Mouse (Mus musculus) liver, adult 2 months (tissue): ENCODE results near the gene 4930407I10Rik. TPM values are rescaled to one million over a fixed set of nuclear protein-coding genes. Genes with fewer than 3 reads are reported as not detected.

Experiments
- DNase-seq: peaks from one replicate; pipeline ENCODE4 v3.0.0-alpha.2; 2011; ENCODE audit warnings: low read depth, low spot score; ENCODE audit errors: extremely low read depth
- H3K27ac ChIP-seq: fragments of 200-500 bp; replicated peaks from 2 replicates; pipeline ENCODE4 v1.5.1; 2012; ENCODE audit warnings: low read depth, mild to moderate bottlenecking, control low read depth, inconsistent platforms, low read length; ENCODE audit not compliant: insufficient read depth
- H3K27me3 ChIP-seq: fragments of 200-500 bp; 2 replicates; pipeline ENCODE4 v1.6.1; 2012; ENCODE audit warnings: mild to moderate bottlenecking, moderate library complexity, low read length, inconsistent platforms; ENCODE audit not compliant: control insufficient read depth, insufficient read depth
- H3K36me3 ChIP-seq: fragments of 200-500 bp; 2 replicates; pipeline ENCODE4 v1.6.1; 2012; ENCODE audit warnings: low read length, inconsistent platforms; ENCODE audit not compliant: control insufficient read depth, insufficient read depth
- H3K4me1 ChIP-seq: fragments of 200-500 bp; 2 replicates; pipeline ENCODE4 v1.6.1; 2011; ENCODE audit warnings: low read length; ENCODE audit not compliant: control insufficient read depth, insufficient read depth
- H3K4me3 ChIP-seq: fragments of 200-500 bp; 2 replicates; pipeline ENCODE4 v1.5.1; 2011; ENCODE audit warnings: low read depth, mild to moderate bottlenecking, control low read depth, low read length, moderate library complexity; ENCODE audit not compliant: insufficient read depth
- H3K79me2 ChIP-seq: fragments of 200-500 bp; 2 replicates; pipeline ENCODE4 v1.6.1; 2012; ENCODE audit warnings: inconsistent platforms, mild to moderate bottlenecking, low read length, moderate library complexity; ENCODE audit not compliant: control insufficient read depth, insufficient read depth
- H3K9ac ChIP-seq: fragments of 200-500 bp; 2 replicates; pipeline ENCODE4 v1.6.1; 2012; ENCODE audit warnings: low read depth, mild to moderate bottlenecking, control low read depth, inconsistent platforms, low read length
- CTCF ChIP-seq: fragments of 200-500 bp; IDR thresholded peaks from 2 replicates; pipeline ENCODE4 v1.5.1; 2011; ENCODE audit warnings: low read depth, low read length, control low read depth
- POLR2A ChIP-seq: fragments of 200-500 bp; IDR thresholded peaks from 2 replicates; pipeline ENCODE4 v1.6.1; 2011; ENCODE audit warnings: low read length, control low read depth; ENCODE audit not compliant: insufficient read depth; ENCODE audit errors: extremely low read depth
- WGBS: fragments of 180-500 bp; shearing (Covaris S2); methylation state at CpG from one replicate; pipeline ENCODE4 v1.1.7; 2018; 5-methylcytosine and 5-hydroxymethylcytosine counted together
- polyA plus RNA-seq: library from polyadenylated mRNA; depleted of rRNA; stranded (reverse); fragments of >200 nt; gene quantifications from 2 replicates; pipeline ENCODE4 v1.2.3, GENCODE M21; 2012
- total RNA-seq: library from RNA; depleted of rRNA; stranded (reverse); fragments of >200 nt; gene quantifications from 2 replicates; pipeline ENCODE4 v1.2.3, GENCODE M21; 2014

The 4930407I10Rik gene
- total and polyA plus RNA-seq, 2 experiments = not detected

DNA sequence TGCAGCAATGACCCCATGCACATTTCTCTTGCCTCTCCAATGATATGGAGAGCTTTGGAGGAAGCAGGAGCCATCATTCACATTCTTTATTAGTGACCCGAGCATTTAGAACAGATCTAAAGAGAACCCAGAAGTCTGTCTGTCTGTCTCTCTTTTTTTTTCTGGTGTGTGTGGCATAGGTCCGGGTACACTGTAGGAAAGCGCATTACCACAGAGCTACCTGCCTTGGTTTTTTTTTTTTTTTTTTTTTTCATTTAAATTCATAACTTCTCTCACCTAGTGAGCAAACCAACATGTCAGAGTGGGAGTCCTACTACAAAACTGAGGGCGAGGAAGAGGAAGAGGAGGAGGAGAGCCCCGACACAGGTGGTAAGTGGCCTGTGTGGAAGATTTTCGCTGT is 42.1 kb upstream of the 4930407I10Rik start:
- Histone ChIP-seq H3K4me1 (peaks cover 11% of the 10 kb centered on the region; the same call in 1 of the 2 replicates), H3K27me3 (no peaks in the 10 kb centered on the region), H3K27ac (no peak overlapping the region), H3K9ac (peak overlapping the region; percentile 66; the same call in 1 of the 2 replicates), H3K36me3 (no peaks in the 10 kb centered on the region), H3K79me2 (peaks cover 4% of the 10 kb centered on the region; the same call in 1 of the 2 replicates), H3K4me3 (peak overlapping the region; percentile 63)
- no peak for TF ChIP-seq POLR2A
- TF ChIP-seq CTCF = no peak
- WGBS = 24% methylated on average over 6 of the region's 6 CpGs
- no peak for DNase-seq

DNA sequence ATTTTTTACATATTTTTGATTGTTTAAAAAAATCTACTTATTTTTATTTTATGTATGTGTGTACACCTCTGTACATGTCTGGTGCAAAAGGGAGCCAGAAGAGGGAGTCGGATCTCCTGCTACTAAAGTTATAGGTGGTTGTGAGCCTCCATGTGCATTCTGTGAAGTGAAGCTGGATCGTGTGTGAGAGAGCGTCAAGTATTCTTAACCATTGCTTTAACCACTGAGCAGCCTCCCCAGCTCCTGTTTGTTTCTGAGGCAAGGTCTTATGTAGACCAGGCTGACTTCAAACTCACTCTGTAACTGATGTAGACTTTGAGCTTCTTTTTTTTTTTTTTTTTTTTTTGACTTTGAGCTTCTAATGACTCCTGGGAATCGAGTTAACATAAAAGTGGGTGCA is 41.5 kb upstream of the 4930407I10Rik start:
- H3K4me3 ChIP-seq = no peak overlapping the region
- H3K9ac ChIP-seq = no peak overlapping the region
- no peaks in the 10 kb centered on the region for H3K36me3 ChIP-seq
- H3K27me3 ChIP-seq = no peaks in the 10 kb centered on the region
- WGBS = 68% methylated on average over 4 of the region's 4 CpGs
- H3K79me2 ChIP-seq = no peaks in the 10 kb centered on the region; the same call in 1 of the 2 replicates
- no peak overlapping the region for H3K27ac ChIP-seq
- H3K4me1 ChIP-seq = peaks cover 11% of the 10 kb centered on the region; the same call in 1 of the 2 replicates
- DNase-seq = no peak
- no peak for TF ChIP-seq POLR2A
- TF ChIP-seq CTCF = no peak

GRCm38 (mm10) chr15:82019288-82019687 is 39.7 kb upstream of the 4930407I10Rik start:
- Histone ChIP-seq H3K9ac (no peak overlapping the region), H3K4me3 (no peak overlapping the region), H3K4me1 (peaks cover 5% of the 10 kb centered on the region; the same call in 1 of the 2 replicates), H3K36me3 (no peaks in the 10 kb centered on the region), H3K27ac (no peak overlapping the region), H3K79me2 (no peaks in the 10 kb centered on the region), H3K27me3 (no peaks in the 10 kb centered on the region)
- DNase-seq = no peak
- TF ChIP-seq CTCF (no peak), POLR2A (no peak)
- 88% methylated on average over 3 of the region's 3 CpGs for WGBS

- DNase-seq = no peak
- no peaks in the 10 kb centered on the region for H3K27me3 ChIP-seq
- WGBS = 76% methylated on average over 13 of the region's 13 CpGs
- H3K79me2 ChIP-seq = no peaks in the 10 kb centered on the region
- H3K9ac ChIP-seq = no peak overlapping the region
- H3K27ac ChIP-seq = no peak overlapping the region
- TF ChIP-seq POLR2A (no peak), CTCF (no peak)
- H3K36me3 ChIP-seq = no peaks in the 10 kb centered on the region; the same call in 1 of the 2 replicates
- H3K4me1 ChIP-seq = no peaks in the 10 kb centered on the region
- H3K4me3 ChIP-seq = no peak overlapping the region
Observed at GRCm38 (mm10) chr15:82022535-82023088, 36.3 kb upstream of the 4930407I10Rik start.

DNA sequence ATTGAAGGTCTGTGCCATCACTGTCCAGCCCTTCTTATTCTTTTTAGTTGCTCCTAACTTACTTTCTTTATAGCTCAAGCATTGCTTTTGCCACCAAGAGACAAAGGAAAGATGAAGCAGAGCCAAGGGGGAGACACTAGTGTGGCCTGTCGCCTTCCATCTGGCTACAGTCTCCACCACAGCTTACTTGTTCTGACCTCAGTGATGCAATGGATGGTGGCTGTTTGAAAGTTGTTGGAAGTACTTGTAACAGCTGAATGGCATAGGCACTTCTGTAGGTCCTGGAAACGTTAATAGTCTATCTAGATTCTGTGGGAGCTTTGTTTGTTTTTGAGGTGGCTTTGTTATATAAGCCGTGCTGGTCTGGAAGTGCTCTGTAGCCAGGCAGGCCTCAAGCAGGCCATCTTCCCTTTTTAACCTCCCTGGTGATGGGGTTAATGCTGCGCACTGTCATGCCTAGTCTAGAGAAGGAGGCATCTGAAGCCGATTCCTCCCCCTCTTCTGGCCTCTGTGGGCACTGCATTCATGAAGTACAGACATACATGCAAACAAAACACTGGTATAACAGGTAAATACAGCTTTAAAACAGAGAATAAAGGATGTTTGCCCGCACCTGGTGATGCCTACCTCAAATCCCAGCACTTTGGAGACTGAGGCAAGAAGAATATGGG is 34.9 kb upstream of the 4930407I10Rik start:
- TF ChIP-seq CTCF = no peak
- TF ChIP-seq POLR2A = no peak
- Histone ChIP-seq H3K36me3 (peaks cover 5% of the 10 kb centered on the region; the same call in 1 of the 2 replicates), H3K4me1 (no peaks in the 10 kb centered on the region)

DNA sequence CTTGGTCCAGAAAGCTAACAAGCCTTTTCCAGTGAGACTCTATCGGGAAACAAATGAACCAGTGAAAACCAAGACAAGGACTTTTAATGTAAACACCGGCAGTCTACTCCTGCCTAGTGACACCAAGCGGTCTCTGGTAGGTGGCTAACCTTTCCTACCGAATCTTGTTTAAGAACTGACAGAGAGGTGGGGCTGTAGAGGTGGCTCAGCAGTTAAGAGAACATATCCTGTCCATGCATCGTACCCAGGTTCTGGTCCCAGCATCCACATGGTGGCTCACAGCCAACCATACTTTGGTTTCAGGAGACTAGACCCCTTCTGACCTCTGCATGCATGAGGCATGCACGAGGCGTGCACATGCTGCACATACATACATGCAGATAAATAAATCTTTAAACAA is 31.7 kb upstream of the 4930407I10Rik start:
- Histone ChIP-seq H3K9ac (no peak overlapping the region), H3K27ac (no peak overlapping the region), H3K27me3 (no peaks in the 10 kb centered on the region), H3K79me2 (no peaks in the 10 kb centered on the region), H3K36me3 (peaks cover 14% of the 10 kb centered on the region; the same call in 1 of the 2 replicates), H3K4me3 (no peak overlapping the region), H3K4me1 (no peaks in the 10 kb centered on the region)
- no peak for DNase-seq
- TF ChIP-seq CTCF = no peak
- no peak for TF ChIP-seq POLR2A
- 94% methylated on average over 7 of the region's 7 CpGs for WGBS

More for the DNA sequence above, 34.9 kb upstream of the 4930407I10Rik start:
- no peak for DNase-seq
- no peak overlapping the region for H3K4me3 ChIP-seq
- 86% methylated on average over 6 of the region's 6 CpGs for WGBS
- H3K79me2 ChIP-seq = no peaks in the 10 kb centered on the region
- no peak overlapping the region for H3K27ac ChIP-seq
- no peaks in the 10 kb centered on the region for H3K27me3 ChIP-seq
- H3K9ac ChIP-seq = no peak overlapping the region
